Mouse (Mus musculus) cortical plate, adult 2 months (tissue): ENCODE measurements around the gene Mad1l1. TPM values are rescaled to one million over a fixed set of nuclear protein-coding genes. Genes with fewer than 3 reads are reported as not detected.

Experiments used
- H3K27ac ChIP-seq: fragments of 200-500 bp; 2 replicates; pipeline ENCODE4 v1.5.1; 2012; ENCODE audit warnings: low read length, control low read depth, inconsistent platforms; ENCODE audit not compliant: insufficient read depth
- H3K4me1 ChIP-seq: fragments of 200-500 bp; 2 replicates; pipeline ENCODE4 v1.6.1; 2011; ENCODE audit warnings: low read length; ENCODE audit not compliant: control insufficient read depth, insufficient read depth
- H3K4me3 ChIP-seq: fragments of 200-500 bp; 2 replicates; pipeline ENCODE4 v1.5.1; 2011; ENCODE audit warnings: mild to moderate bottlenecking, low read length, control low read depth; ENCODE audit not compliant: insufficient read depth
- CTCF ChIP-seq: fragments of 200-500 bp; IDR thresholded peaks from 2 replicates; pipeline ENCODE4 v1.5.1; 2011; ENCODE audit warnings: mild to moderate bottlenecking, control low read depth, low read length; ENCODE audit not compliant: insufficient read depth; ENCODE audit errors: extremely low read depth
- POLR2A ChIP-seq: fragments of 200-500 bp; IDR thresholded peaks from 2 replicates; pipeline ENCODE4 v1.6.1; 2011; ENCODE audit warnings: mild to moderate bottlenecking, low read length, control low read depth; ENCODE audit not compliant: insufficient read depth; ENCODE audit errors: extremely low read depth
- polyA plus RNA-seq: library from polyadenylated mRNA; depleted of rRNA; stranded (reverse); fragments of >200 nt; gene quantifications from 2 replicates; pipeline ENCODE4 v1.2.3, GENCODE M21; 2012

Mad1l1 gene
- polyA plus RNA-seq, 1 experiment, result 17.1 TPM

DNA sequence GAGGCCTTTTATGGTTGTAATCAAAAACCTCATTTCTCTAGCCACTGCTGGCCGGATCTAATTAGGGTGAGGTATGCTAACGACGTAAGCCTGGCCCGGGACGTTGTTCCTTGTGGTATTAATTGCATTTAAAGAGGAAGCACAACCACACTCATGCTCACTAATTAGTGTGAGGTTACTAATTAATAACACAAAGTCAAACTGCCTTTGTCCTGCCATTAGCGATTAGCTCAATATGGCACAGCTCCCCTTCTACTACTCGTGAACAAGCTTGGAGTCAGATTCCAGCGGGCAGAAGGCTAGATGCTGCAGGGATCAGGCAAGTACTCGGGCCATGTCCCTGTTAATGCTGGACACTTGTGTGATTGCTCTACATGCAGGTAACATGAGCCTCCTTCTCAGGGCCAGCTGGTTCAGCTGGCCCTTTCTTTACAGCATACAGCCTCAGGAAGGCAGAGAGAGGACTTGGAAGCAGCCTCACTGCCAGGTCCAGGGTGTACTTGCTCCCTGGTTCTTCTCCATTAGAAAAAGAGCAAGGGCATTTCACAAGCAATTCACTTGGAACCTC lies 192.9 kb downstream of the Mad1l1 start:
- TF ChIP-seq CTCF, result no peak
- TF ChIP-seq POLR2A, result no peak
- Histone ChIP-seq H3K4me3 (no peak overlapping the region), H3K4me1 (no peaks in the 10 kb centered on the region), H3K27ac (no peak overlapping the region)

DNA sequence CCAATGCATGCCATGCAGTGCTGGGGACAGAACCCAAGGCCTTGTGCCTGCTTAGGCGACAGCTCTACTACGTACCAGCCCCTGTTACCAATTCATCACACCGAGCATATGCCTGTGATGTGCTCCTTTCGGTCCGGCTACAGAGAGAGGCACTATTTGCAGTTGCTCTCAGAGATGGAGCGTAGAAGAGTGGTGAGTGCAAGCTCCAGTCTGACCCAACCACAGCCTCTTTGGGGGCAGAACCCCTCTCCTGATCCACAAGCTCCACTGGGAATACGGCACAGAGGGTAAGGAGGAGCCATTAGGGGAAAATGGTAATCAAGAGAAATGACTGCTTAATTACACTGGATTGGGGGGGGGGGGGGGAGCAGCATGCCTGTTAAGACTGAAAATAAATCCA lies 193.4 kb downstream of the Mad1l1 start:
- no peaks in the 10 kb centered on the region for H3K4me1 ChIP-seq
- H3K4me3 ChIP-seq, result no peak overlapping the region
- no peak overlapping the region for H3K27ac ChIP-seq
- no peak for TF ChIP-seq CTCF
- no peak for TF ChIP-seq POLR2A

DNA sequence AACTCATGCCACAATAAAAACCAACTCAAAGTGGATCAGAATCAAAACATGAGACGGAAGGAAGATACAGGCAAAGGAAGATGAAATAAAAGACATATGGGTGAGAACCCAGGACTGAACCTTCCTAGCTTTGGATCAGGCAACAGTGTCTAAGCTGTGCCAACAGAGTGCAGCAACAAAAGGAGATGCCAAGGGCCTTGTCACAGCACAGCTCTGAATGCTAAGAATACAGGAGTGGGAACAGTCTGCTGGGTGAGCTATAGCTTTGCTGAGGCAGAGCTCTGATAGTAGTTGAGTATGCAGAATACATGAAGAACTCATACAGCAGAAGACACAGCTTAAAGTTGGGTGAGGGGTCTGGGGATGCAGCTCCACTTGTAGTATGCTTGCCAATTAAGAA lies 196.7 kb downstream of the Mad1l1 start:
- no peak overlapping the region for H3K4me3 ChIP-seq

DNA sequence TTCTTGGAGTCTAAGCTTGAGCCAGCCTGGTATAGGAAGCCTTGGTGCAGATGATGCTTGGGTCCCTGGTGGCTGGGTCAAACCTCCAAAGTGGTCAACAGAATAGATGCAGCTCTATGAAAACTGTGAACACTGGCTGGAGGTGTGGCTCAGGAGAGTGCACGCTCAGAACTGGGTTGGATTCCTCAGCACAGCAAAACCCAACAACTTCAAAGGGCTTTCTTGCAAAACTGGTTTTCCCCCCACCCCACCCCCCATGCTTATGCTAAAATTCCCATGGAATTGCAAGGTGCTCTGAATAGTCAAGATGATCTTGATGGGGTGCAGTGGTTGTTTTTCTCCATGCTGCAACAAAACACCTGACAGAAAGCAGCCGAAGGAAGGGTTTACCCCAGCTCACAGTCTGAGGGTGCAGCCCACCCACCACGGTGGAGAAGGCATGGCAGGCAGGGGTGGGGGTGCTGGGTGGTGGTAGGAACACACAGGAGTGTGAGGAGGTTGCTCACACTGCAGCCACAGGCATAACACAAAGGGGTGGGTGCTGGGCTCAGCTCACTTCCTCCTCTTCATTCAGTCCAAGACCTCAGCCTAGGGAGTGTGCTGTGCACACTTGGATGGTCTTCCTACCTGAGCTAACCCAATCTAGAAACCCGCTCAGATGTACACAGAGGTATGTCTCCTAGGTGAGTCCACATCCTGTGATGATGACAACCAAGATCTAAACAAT lies 197.5 kb downstream of the Mad1l1 start:
- no peak for TF ChIP-seq CTCF
- no peak for TF ChIP-seq POLR2A
- Histone ChIP-seq H3K4me3 (no peak overlapping the region), H3K27ac (no peak overlapping the region), H3K4me1 (0 out of 2 replicates have a peak, but pooled peaks cover 1% of the 10 kb centered on the region)

More for the DNA sequence above, 196.7 kb downstream of the Mad1l1 start:
- no peak for TF ChIP-seq CTCF
- TF ChIP-seq POLR2A, result no peak
- Histone ChIP-seq H3K27ac (no peak overlapping the region), H3K4me1 (0 out of 2 replicates have a peak, but pooled peaks cover 1% of the 10 kb centered on the region)

DNA sequence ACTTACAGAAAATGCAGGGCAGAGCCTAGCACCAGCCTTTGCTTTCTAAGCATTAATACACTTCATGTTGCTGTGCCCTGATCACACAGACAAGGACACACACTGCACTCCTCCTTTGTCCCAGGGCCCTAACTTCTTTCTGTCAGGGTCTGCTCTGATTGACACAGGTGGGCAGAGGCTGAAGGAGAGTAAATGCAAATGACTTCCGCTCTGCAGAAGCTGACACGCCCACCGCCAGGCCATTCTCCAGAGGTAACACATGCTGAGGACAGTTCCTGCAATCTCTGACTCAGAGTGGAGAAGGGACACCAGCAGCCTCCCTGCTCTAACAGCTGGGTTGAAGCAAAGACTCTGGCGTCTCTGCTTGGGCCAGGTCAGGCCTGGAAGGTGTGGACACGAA lies 198.2 kb downstream of the Mad1l1 start:
- H3K4me3 ChIP-seq, result no peak overlapping the region
- TF ChIP-seq POLR2A (no peak), CTCF (no peak)
- H3K4me1 ChIP-seq, result 0 out of 2 replicates have a peak, but pooled peaks cover 1% of the 10 kb centered on the region
- H3K27ac ChIP-seq, result no peak overlapping the region

DNA sequence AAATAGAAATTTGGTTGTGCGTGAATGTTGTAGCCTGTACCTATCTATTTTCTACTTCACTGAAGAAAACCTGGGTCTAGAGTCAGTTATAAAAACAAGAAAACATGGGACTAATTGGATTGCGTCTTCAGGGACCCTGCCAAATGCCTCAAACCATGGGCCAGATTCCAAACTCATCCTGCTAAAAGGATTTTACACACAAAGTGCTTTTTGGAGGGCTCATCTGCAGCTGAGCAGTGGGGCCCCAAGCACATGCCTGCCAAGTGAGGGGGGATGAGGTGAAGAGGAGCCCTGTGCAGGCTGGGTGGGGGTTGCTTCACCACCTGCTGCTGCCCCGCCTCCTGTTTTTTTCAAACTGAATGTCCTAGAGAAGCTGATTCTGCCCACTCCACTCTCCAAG lies 199.4 kb downstream of the Mad1l1 start:
- TF ChIP-seq CTCF (no peak), POLR2A (no peak)

DNA sequence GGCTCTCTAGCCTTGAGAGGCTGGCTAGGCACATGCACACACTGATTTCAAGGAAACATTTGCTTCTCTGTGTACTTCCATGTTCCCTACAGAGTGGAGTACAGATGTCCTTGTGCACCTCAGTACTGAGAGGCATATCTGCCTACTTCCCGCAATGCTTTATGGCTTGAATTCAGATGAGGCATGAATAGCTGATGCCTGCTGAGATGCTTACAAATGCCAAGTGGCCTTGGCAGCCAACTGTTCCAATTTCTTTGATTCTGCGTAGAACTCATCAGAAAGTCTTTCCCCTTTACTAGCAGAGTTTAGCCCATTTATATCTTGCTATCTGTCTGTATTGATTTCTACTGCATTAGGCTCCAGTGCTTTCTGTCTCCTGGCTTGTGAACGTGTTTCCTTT lies 202.4 kb downstream of the Mad1l1 start:
- no peak for TF ChIP-seq CTCF
- no peak for TF ChIP-seq POLR2A
- peaks cover 8% of the 10 kb centered on the region; the same call in 1 of the 2 replicates for H3K4me1 ChIP-seq
- no peak overlapping the region for H3K4me3 ChIP-seq
- no peak overlapping the region for H3K27ac ChIP-seq

More for the DNA sequence above, 199.4 kb downstream of the Mad1l1 start:
- Histone ChIP-seq H3K4me1 (0 out of 2 replicates have a peak, but pooled peaks cover 1% of the 10 kb centered on the region), H3K4me3 (no peak overlapping the region), H3K27ac (no peak overlapping the region)

DNA sequence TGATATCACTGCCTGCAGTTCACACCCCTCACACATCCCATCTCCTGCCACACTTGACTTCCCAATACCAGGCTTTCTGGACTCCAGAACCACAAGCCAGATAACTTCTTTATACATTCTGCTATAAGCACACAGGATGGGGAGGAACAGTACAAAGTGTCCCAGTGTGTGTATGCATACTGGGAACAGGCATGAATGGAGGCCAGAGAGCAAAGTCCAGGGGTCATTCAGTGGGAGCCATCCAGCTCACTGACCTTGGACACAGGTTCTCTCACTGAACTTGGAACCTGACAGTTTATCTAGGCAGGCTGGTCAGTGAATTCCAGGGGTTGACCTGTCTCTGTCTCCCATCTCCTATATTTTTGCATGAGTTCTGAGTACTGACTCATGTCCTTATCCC lies 203.4 kb downstream of the Mad1l1 start:
- H3K27ac ChIP-seq, result no peak overlapping the region
- no peak overlapping the region for H3K4me3 ChIP-seq
- peaks cover 8% of the 10 kb centered on the region; the same call in 1 of the 2 replicates for H3K4me1 ChIP-seq
- no peak for TF ChIP-seq POLR2A
- no peak for TF ChIP-seq CTCF

DNA sequence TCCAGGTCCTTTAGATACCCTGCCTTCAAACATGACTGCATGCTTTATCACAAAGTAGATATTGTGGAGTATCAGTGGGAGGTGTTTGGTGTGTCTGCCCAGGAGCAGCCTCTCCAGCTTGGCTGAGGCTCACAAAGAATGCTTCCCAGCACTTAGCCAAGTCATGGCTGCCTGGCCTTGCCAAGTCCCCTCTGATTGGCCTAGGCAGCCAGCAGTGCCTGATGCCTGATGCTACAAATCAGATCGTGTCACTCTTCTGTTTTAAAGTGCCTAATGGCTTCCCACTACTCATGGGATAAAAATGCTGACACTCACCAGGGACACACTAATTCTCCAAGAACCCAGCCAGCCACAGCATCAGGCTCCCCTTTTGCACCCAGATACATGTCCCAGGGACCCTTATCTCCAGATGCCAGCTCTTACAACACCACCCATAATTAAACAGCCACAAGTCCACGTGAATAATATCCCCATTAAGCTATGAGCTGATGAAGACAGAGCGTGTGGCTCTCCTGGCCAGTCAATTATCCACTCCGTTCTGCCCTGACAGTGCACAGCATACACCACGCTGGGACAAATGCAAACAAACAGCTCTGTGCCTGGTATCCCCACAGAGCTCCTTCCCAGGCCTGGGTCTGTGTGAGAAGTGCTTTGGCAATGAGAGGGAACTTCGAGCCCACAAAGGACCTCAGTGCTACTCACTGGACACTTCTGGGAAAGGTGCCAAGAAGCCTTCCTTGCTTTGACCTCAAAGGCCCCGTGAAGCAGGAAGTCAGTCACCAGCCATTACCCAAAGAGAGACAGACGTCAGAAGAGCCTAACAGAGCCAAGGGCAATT lies 205.7 kb downstream of the Mad1l1 start:
- Histone ChIP-seq H3K27ac (no peak overlapping the region), H3K4me1 (peaks cover 7% of the 10 kb centered on the region; the same call in 1 of the 2 replicates), H3K4me3 (no peak overlapping the region)
- no peak for TF ChIP-seq CTCF
- TF ChIP-seq POLR2A, result no peak
